Mouse (Mus musculus): Measurements from ENCODE around the gene Hist1h2ae. TPM values are rescaled to one million over a fixed set of nuclear protein-coding genes. Genes with fewer than 3 reads are reported as not detected.

The Hist1h2ae gene
- polyA plus RNA-seq, 1 experiment from 2014 or later = 105 TPM

DNA sequence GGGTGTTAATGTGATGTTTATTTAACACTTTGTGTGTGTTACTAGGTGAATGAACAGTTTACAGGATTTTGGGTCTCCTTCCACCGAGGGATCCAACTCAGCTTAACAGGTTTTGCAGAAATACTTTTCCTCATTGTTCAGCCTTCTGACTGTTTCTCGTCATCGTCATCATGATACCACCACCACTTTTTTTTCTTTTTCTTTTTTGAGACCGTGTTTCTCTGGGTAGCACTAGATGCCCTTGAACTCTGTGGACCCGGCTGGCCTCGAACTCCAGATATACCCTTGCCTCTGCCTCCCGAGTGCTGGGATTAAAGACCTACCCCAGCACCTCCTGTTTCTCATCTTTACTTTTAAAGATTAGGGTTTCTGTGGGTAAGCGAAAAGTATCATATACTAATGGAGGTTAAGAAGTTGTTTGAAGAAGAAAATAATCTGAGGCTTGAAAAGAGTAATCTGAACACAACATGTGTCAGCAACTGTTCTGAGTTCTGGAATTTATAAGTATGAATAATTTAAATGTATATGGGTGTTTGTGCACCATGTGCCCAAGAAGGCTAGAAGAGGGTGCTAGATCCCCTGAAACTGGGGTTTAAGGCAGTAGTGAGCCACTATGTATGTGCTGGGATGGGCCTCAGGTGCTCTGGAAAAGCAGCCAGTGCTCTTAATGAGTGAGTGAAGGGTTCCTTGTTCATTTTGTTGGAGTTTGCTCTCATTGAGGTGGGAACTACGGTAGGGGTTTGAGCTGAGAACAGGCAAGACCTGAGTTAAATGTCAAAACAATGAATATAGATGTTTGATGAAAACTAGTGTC, 38.6 kb downstream of the Hist1h2ae start:
- no peak for ATAC-seq
- Histone ChIP-seq H3K4me3 (ENCODE audit: low read depth, low read length) (peak overlapping the region; percentile 43), H3K27me3 (replicated peaks; ENCODE audit: control insufficient read depth, insufficient read depth, low read length) (no peaks in the 10 kb centered on the region), H3K9ac (ENCODE audit: low read length) (peak overlapping the region; percentile 78), H3K4me1 (ENCODE audit: control insufficient read depth, insufficient read depth, low read length) (peaks cover 29% of the 10 kb centered on the region), H3K27ac (ENCODE audit: low read depth, low read length) (peak overlapping the region; percentile 95), H3K36me3 (ENCODE audit: control insufficient read depth, insufficient read depth, low read length) (no peaks in the 10 kb centered on the region), H3K9me3 (replicated peaks; ENCODE audit: control insufficient read depth, low read length) (no peaks in the 10 kb centered on the region), H3K4me2 (ENCODE audit: low read length) (peak overlapping the region; percentile 59)
- WGBS = 13% methylated on average over 9 of the region's 9 CpGs
- no peak for DNase-seq (ENCODE audit: low spot score)

DNA sequence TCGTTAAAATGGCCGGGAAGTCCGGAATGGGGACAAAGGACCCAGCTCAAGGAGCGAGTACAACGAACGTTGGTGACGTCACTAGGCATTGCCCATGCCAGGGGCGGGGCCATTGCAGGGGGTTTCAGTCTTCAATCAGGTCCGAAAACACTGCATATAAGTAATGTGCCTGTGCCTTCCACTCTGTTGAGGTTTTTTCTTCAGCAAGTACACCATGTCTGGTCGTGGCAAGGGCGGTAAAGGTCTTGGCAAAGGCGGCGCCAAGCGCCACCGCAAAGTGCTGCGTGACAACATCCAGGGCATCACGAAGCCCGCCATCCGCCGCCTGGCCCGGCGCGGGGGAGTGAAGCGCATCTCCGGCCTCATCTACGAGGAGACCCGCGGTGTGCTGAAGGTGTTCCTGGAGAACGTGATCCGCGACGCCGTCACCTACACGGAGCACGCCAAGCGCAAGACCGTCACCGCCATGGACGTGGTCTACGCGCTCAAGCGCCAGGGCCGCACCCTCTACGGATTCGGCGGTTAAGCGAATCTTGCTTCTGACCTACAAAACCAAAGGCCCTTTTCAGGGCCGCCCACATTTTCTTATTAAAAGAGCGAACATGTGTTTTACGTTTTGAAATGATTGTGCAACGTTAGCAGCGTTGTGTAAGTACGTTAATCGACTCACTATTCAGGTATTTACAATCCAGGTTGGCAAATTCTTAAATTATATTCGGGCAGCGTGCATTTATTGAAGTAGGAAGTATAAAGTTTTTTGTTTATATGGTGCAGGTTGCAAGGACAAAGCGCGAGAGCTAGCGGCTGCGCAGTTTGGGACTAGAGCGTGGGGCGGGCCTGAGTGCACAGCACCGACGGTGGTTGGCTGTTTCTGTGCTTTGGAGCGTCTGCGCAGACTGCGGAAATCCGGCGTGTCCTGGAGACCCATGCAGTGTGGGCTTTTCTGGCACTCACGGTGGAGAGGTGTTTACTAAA, 39.8 kb downstream of the Hist1h2ae start, which contains the start of gene Hist1h4h:
Gene Hist1h4h, plus strand, starts transcription at position 150 of the 975 bp plus-strand sequence.
- peak within 1 kb of the TSS; percentile 95 for H3K27ac ChIP-seq (ENCODE audit: low read depth, low read length)
- ATAC-seq (peak; percentile 80), DNase-seq (ENCODE audit: low spot score) (peak; percentile 99)
- no peaks in the 10 kb centered on the region for H3K9me3 ChIP-seq (replicated peaks; ENCODE audit: control insufficient read depth, low read length)
- peak within 1 kb of the TSS; percentile 43 for H3K4me3 ChIP-seq (ENCODE audit: low read depth, low read length)
- H3K4me1 ChIP-seq (ENCODE audit: control insufficient read depth, insufficient read depth, low read length) = peaks cover 23% of the 10 kb centered on the region
- H3K36me3 ChIP-seq (ENCODE audit: control insufficient read depth, insufficient read depth, low read length) = no peaks in the 10 kb centered on the region
- WGBS = under 1% methylated on average over 48 of the region's 70 CpGs
- H3K9ac ChIP-seq (ENCODE audit: low read length) = peak within 1 kb of the TSS; percentile 78
- no peaks in the 10 kb centered on the region for H3K27me3 ChIP-seq (replicated peaks; ENCODE audit: control insufficient read depth, insufficient read depth, low read length)
- peak within 1 kb of the TSS; percentile 59 for H3K4me2 ChIP-seq (ENCODE audit: low read length)

GRCm38 (mm10) chr13:23530181-23530900, 40.7 kb downstream of the Hist1h2ae start:
- peak overlapping the region; percentile 78 for H3K9ac ChIP-seq (ENCODE audit: low read length)
- H3K36me3 ChIP-seq (ENCODE audit: control insufficient read depth, insufficient read depth, low read length) = no peaks in the 10 kb centered on the region
- no peaks in the 10 kb centered on the region for H3K27me3 ChIP-seq (replicated peaks; ENCODE audit: control insufficient read depth, insufficient read depth, low read length)
- under 1% methylated on average over 20 of the region's 20 CpGs for WGBS
- DNase-seq (ENCODE audit: low spot score) (peak; percentile 75), ATAC-seq (no peak)
- no peaks in the 10 kb centered on the region for H3K9me3 ChIP-seq (replicated peaks; ENCODE audit: control insufficient read depth, low read length)
- H3K4me2 ChIP-seq (ENCODE audit: low read length) = peak overlapping the region; percentile 59
- peak overlapping the region; percentile 95 for H3K27ac ChIP-seq (ENCODE audit: low read depth, low read length)
- peak overlapping the region; percentile 43 for H3K4me3 ChIP-seq (ENCODE audit: low read depth, low read length)
- peaks cover 22% of the 10 kb centered on the region for H3K4me1 ChIP-seq (ENCODE audit: control insufficient read depth, insufficient read depth, low read length)

DNA sequence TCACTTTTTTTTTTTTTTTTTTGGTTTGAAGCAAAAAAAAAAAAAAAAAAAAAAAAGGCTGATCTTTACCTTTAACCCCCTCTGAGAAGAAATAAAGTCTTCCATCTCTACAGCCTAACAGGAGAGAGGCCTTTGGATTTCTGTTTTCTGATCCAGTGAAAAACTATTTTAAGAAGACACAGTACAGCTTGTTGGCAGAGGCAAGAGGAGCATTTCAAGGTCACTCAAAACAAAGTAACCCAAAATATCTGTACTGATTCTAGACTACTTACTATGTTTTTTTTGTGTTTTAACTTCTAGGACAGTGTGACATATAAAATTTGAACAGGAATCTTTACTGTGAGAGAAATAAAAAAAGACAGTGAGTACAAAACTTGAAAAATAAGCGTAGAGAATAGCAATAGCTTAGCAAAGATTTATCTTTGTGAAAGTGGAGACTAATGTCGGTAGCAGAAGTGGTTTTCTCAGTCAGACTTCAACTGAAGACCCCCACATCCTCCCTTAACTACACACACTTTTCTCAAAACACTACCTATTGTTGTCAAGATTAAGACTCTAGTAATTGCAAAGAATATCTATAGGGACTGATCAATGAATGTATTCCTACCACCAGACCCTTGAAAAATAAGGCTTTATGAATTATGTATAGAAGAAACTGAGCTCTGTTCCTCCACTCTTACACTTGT, 41.4 kb downstream of the Hist1h2ae start:
- DNase-seq (ENCODE audit: low spot score) (no peak), ATAC-seq (no peak)
- no peaks in the 10 kb centered on the region for H3K27me3 ChIP-seq (replicated peaks; ENCODE audit: control insufficient read depth, insufficient read depth, low read length)

GRCm38 (mm10) chr13:23529005-23529404, 42.0 kb downstream of the Hist1h2ae start:
- H3K27me3 ChIP-seq (replicated peaks; ENCODE audit: control insufficient read depth, insufficient read depth, low read length) = no peaks in the 10 kb centered on the region
- 82% methylated on average over 5 of the region's 5 CpGs for WGBS
- ATAC-seq (no peak), DNase-seq (ENCODE audit: low spot score) (no peak)
- H3K4me3 ChIP-seq (ENCODE audit: low read depth, low read length) = no peak overlapping the region
- H3K9me3 ChIP-seq (replicated peaks; ENCODE audit: control insufficient read depth, low read length) = no peaks in the 10 kb centered on the region
- 0 out of 2 replicates have a peak overlapping the region, but pooled peaks have one; percentile 7 for H3K4me2 ChIP-seq (ENCODE audit: low read length)
- H3K27ac ChIP-seq (ENCODE audit: low read depth, low read length) = no peak overlapping the region
- no peak overlapping the region for H3K9ac ChIP-seq (ENCODE audit: low read length)
- H3K36me3 ChIP-seq (ENCODE audit: control insufficient read depth, insufficient read depth, low read length) = no peaks in the 10 kb centered on the region
- peaks cover 19% of the 10 kb centered on the region for H3K4me1 ChIP-seq (ENCODE audit: control insufficient read depth, insufficient read depth, low read length)

More for the DNA sequence above, 41.4 kb downstream of the Hist1h2ae start:
- peak overlapping the region; percentile 78 for H3K9ac ChIP-seq (ENCODE audit: low read length)
- peaks cover 20% of the 10 kb centered on the region for H3K4me1 ChIP-seq (ENCODE audit: control insufficient read depth, insufficient read depth, low read length)
- H3K27ac ChIP-seq (ENCODE audit: low read depth, low read length) = peak overlapping the region; percentile 95
- peak overlapping the region; percentile 43 for H3K4me3 ChIP-seq (ENCODE audit: low read depth, low read length)
- no peaks in the 10 kb centered on the region for H3K9me3 ChIP-seq (replicated peaks; ENCODE audit: control insufficient read depth, low read length)
- peak overlapping the region; percentile 59 for H3K4me2 ChIP-seq (ENCODE audit: low read length)
- WGBS = 24% methylated on average over 2 of the region's 2 CpGs
- no peaks in the 10 kb centered on the region for H3K36me3 ChIP-seq (ENCODE audit: control insufficient read depth, insufficient read depth, low read length)

- H3K4me1 ChIP-seq (ENCODE audit: control insufficient read depth, insufficient read depth, low read length) = peaks cover 6% of the 10 kb centered on the region
- H3K4me3 ChIP-seq (ENCODE audit: low read depth, low read length) = peak overlapping the region; percentile 40
- H3K9ac ChIP-seq (ENCODE audit: low read length) = peak overlapping the region; percentile 58; the same call in 1 of the 2 replicates
- H3K36me3 ChIP-seq (ENCODE audit: control insufficient read depth, insufficient read depth, low read length) = no peaks in the 10 kb centered on the region
- DNase-seq (ENCODE audit: low spot score) (peak; percentile 97), ATAC-seq (peak; percentile 50)
- under 1% methylated on average over 17 of the region's 17 CpGs for WGBS
- no peaks in the 10 kb centered on the region for H3K27me3 ChIP-seq (replicated peaks; ENCODE audit: control insufficient read depth, insufficient read depth, low read length)
- no peaks in the 10 kb centered on the region for H3K9me3 ChIP-seq (replicated peaks; ENCODE audit: control insufficient read depth, low read length)
- peak overlapping the region; percentile 53; the same call in 1 of the 2 replicates for H3K27ac ChIP-seq (ENCODE audit: low read depth, low read length)
- H3K4me2 ChIP-seq (ENCODE audit: low read length) = peak overlapping the region; percentile 53
Observed at GRCm38 (mm10) chr13:23526312-23526711, 44.7 kb downstream of the Hist1h2ae start.

DNA sequence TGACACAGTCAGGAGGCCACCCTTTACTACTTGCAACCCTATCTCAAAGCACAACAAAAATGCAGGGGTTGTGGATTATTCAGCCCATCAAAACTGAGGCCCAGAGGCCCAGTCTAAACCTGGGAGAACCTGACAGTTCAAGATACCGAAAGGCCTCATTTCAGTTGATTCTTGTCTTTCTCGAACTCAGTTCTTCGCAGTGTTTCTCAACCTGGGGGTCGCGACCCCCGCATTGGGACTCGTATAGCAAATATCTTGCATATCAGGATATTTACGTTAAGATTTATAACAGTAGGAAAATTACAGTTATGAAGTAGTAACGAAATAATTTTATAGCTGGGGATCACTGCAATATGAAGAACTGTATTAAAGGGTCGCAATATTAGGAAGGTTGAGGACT, 45.1 kb downstream of the Hist1h2ae start:
- peak overlapping the region; percentile 53 for H3K4me2 ChIP-seq (ENCODE audit: low read length)
- DNase-seq (ENCODE audit: low spot score) (no peak), ATAC-seq (no peak)
- no peaks in the 10 kb centered on the region for H3K9me3 ChIP-seq (replicated peaks; ENCODE audit: control insufficient read depth, low read length)
- H3K4me3 ChIP-seq (ENCODE audit: low read depth, low read length) = peak overlapping the region; percentile 40
- peak overlapping the region; percentile 58; the same call in 1 of the 2 replicates for H3K9ac ChIP-seq (ENCODE audit: low read length)
- H3K36me3 ChIP-seq (ENCODE audit: control insufficient read depth, insufficient read depth, low read length) = no peaks in the 10 kb centered on the region
- H3K27me3 ChIP-seq (replicated peaks; ENCODE audit: control insufficient read depth, insufficient read depth, low read length) = no peaks in the 10 kb centered on the region
- peaks cover 6% of the 10 kb centered on the region for H3K4me1 ChIP-seq (ENCODE audit: control insufficient read depth, insufficient read depth, low read length)
- no peak overlapping the region for H3K27ac ChIP-seq (ENCODE audit: low read depth, low read length)
- 2% methylated on average over 10 of the region's 10 CpGs for WGBS

GRCm38 (mm10) chr13:23524654-23525053, 46.4 kb downstream of the Hist1h2ae start:
- ATAC-seq (peak; percentile 33; the same call in 1 of the 2 replicates), DNase-seq (ENCODE audit: low spot score) (peak; percentile 92)
- H3K4me1 ChIP-seq (ENCODE audit: control insufficient read depth, insufficient read depth, low read length) = peaks cover 4% of the 10 kb centered on the region
- no peaks in the 10 kb centered on the region for H3K27me3 ChIP-seq (replicated peaks; ENCODE audit: control insufficient read depth, insufficient read depth, low read length)
- H3K4me3 ChIP-seq (ENCODE audit: low read depth, low read length) = no peak overlapping the region
- WGBS = 8% methylated on average over 5 of the region's 5 CpGs
- H3K9ac ChIP-seq (ENCODE audit: low read length) = no peak overlapping the region
- no peaks in the 10 kb centered on the region for H3K9me3 ChIP-seq (replicated peaks; ENCODE audit: control insufficient read depth, low read length)
- H3K4me2 ChIP-seq (ENCODE audit: low read length) = no peak overlapping the region
- no peaks in the 10 kb centered on the region for H3K36me3 ChIP-seq (ENCODE audit: control insufficient read depth, insufficient read depth, low read length)
- H3K27ac ChIP-seq (ENCODE audit: low read depth, low read length) = no peak overlapping the region

Data from forebrain, embryonic 14.5 days (tissue).